Mouse (Mus musculus): Measurements from ENCODE around the gene Olfr62.

The Olfr62 gene

DNA sequence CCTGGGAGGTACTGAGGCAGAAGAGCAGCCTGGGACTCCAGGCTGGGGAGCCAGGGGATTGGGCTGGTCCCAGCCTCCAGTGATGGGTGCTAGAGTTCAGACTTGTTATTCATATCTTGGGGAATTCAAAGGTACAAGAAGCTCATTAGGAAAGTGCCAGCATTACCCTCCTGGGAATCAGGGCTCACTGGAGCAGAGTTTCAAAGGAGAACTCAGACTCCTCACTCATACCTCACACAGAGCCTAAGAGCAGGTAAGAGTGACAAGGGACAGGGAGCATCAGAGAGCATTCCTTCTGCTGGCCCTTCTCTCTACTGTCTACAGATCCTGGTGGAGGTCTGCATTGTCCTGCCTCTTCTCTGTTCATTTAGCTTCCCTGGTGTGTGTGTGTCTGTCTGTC is at the start of gene Olfr62:
TSS of gene Olfr62 (plus strand) at position 301 of the 400 bp plus-strand sequence.
- DNase-seq (ENCODE audit: low read depth, low spot score), result no peak

DNA sequence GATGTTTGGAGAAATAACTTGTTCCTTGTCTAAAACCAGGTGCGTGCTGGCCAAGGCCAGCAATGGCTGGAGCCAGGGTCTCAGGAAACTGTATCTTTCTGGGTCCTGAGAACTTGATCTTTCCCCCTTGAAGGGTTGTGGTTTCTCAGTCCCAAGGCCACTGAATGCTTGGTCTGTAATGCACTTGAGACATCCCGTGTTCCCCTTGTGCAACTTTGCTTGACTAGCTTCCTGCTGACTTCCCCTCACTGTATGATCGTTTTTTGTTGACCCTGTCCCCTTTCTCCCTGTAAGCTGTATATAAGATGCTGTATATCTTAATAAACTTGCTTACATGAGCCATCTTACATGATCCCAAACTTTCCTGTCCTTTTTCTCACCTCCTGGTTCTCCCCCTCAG is 48.9 kb upstream of the Olfr62 start:
- no peak for DNase-seq (ENCODE audit: low read depth, low spot score)

DNA sequence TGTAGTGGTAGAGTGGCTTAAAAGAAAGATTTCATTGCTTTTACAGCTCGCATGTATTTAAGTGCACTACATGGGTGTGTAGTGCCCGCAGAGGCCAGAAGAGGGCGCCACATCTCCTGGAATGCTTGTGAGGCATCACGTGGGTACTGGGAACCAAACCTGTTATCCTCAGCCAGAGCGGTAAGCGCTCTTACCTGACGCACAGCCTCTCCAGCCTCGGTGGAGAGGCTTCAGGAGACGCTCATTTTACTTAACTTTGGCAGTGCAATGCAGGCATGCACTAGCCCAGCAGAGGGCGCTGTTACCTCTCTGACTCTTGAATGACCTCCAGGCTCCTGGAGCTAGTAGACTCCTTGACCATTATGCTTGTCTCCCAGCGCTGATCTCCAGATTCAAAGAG is 46.1 kb upstream of the Olfr62 start:
- DNase-seq (ENCODE audit: low read depth, low spot score), result no peak

DNA sequence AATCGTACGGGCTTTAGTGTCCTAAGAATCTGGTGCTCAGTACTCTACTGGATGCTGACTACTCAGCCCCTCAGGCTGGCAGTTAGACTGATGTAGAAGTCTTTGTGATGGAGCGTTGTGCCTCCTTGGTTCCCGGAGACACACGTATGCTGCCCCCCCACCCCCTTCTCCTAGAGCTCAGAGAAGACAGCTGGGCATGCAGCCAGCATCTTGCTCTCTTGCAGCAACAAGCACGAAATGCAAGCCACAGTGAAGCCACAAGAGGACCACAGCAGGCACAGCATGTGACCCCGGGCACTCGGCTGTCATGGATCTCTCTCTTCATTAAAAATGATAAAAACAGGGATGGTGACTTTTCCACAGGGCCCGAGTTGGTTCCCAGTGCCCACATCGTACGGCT is 43.3 kb upstream of the Olfr62 start:
- no peak for DNase-seq (ENCODE audit: low read depth, low spot score)

DNA sequence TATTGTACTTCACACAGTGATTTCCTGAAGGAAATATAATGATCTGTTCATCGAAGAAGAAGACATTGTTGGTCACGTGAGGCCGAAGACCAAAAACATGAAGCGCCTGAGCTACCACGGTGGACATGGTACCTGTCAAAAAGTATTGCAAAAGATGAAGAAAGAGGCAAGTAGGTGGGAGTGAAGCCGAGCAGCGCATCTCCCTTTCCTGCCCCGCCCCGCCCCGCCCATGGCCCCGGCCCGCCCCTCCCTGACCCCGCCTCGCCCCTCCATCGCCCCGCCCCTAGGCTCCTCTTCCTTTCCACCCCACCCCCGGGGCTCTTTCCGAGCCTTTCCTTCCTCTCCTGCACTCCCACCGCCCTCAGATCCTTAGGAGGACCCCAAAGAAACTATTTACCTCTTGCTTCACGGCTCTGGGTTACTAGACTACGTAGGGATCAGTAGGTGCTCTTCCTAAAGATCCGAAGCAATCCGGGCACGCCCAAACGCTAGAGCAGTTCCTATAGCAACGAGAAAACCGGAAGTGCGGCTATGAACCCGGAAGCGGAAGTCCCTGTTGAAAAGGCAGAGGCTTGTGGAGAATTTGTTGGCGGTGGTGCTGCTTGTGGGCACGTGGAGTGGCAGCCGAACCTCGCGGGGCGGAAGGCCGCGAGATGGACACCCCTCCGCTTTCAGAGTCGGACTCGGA is 38.3 kb upstream of the Olfr62 start, which contains the start of the genes Cfap57 and Ebna1bp2:
TSS of gene Cfap57 (minus strand) at position 499 of the 688 bp plus-strand sequence.
TSS of gene Ebna1bp2 (plus strand) at position 521 of the 688 bp plus-strand sequence.
- peak; percentile 91 for DNase-seq (ENCODE audit: low read depth, low spot score)

DNA sequence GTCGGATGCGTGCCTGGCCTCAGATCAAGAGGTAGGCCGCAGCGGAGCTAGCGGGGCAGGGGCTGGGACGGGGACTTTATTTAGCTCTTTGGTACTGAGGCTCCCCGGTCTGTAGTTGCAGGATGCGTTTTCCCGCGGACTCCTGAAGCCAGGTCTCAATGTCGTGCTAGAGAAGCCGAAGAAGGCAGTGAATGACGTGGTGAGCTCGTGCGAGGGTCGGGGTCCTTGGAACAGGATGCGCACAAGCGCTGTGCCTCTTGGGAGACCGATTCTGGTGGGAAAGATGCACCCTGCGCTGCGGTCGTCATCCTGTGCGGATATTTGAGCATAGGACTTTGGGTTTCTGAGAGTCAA is 37.8 kb upstream of the Olfr62 start:
- DNase-seq (ENCODE audit: low read depth, low spot score), result no peak

DNA sequence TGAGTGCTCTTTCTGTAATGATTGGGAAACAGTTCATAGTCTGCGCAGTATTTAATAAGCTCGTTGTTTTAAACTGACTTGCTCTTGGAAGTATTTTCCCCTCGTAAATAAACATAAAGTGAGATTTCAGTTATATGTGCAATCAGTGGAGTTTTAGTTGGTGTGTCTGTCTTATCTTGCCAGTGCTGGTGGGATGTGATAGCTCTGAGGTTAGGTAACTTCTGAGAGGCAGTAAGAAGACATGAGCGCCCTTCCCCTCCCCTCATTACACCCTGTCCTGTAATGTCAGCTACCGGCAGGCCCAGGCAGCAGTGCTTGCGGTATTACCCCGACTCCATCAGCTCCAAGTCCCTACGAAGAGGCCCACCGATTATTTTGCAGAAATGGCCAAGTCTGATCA is 37.0 kb upstream of the Olfr62 start:
- no peak for DNase-seq (ENCODE audit: low read depth, low spot score)

DNA sequence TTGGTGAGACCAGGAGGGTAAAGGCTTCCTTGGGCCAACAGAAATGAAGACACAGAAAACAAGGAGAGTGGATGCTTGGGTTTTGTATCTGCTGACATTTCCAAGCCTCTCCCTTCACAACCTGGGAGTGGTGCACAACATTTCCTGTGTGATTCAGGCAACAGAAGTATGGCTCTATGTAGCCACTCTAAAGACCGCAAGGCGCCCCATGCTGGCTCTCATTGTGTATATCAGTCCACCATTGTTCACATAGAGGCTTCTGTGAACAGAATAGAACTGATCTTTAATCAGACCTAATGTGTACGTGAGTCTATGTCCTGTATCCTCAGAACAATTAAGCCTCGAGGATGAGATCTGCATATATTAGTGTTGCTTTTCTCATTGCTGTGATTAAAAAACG is 28.5 kb upstream of the Olfr62 start:
- DNase-seq (ENCODE audit: low read depth, low spot score), result no peak

DNA sequence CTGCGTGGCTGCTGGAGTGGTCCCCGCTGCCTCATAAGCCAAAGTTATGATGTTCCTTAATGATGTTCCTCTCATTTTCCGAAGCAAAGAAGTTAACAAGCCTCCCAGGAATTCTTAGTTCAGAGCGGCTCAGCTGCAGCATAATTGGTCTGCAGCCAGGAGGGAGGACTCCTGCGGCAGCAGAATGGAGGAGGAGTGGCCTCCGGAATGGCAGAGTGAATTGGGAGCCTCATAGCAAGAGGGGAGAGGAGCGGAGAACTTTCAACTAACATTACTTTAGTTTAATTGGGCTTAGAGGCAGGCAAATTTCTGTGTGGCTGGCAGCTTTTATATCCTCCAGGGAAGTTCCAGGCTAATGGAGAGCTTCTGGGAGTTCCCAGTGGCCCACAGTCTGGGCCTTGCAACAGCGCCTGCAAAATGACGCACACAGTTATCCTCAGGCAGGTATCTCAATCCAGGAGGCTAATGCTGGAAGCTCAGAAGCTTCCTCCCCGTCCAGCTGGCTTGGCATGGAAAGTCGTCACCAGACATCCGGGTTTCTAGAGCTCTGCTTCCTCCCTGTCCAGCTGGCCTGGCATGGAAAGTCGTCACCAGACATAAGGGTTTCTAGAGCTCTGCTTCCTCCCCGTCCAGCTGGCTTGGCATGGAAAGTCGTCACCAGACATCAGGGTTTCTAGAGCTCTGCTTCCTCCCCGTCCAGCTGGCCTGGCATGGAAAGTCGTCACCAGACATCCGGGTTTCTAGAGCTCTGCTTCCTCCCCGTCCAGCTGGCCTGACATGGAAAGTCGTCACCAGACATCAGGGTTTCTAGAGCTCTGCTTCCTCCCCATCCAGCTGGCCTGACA is 16.2 kb upstream of the Olfr62 start:
- DNase-seq (ENCODE audit: low read depth, low spot score), result no peak

DNA sequence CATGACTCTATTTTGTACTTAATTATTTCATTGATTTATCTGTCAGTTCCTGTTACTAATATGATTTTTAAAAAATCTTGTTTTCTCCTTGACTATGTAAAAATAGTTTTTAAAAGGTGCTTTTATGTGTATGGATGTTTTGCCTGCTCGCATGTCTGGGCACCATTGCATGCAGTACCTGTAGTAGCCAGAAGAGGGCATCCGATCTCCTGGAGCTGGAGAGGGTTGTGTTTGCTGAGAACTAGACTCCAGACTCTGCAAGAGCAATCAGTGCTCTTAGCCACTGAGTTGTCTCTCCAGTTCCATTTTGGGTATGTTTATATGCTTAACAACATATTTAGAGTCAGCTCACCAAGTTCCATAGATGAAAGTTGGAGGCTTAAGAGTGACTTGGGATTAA is 13.5 kb upstream of the Olfr62 start:
- no peak for DNase-seq (ENCODE audit: low read depth, low spot score)

DNA sequence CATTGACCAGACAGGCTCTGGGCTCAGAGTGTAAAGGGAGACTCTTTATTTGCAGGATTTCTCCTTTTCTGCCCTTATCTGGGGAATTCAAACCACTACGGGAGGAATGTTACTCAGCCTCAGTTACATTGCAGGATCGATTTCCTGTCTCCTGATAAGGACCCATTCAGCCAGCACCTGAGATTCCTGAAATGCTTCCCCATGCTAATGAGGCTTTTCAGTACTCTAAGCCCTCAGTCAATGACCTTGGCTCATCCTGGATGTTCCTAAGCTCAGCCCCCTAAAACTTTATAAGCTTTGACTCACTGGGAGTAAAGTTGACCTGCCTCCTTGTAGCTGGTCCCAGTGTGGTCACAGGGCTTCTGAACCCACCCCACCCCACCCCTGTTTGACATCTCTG is 28.3 kb downstream of the Olfr62 start:
- DNase-seq (ENCODE audit: low read depth, low spot score), result no peak

DNA sequence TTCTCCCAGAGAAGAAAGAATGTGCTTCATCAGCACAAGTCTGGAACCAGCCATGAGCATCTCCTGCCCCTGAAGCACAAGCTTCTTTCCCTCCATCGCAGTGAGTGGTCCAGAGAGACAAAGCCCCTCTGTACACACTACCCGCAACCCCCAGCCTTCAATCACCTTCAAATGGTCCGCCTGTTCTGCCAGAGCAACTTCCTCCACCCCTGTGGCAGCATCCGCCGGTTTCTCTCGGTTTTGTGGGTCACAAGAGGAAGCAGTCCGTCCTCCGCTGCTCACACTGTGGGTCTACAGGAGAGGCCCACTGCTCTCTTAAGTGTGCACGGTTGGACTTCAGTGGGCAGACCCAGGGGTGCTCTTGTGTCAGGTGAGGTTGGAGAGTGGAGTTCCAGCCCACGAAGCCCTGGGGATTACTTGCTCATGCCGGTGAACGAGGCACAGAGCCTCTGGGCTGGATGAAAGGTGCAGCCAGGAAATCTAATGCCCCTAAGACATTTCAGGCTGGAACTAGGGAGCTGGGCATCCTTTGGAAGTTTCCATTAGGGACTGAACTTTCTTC is 33.7 kb downstream of the Olfr62 start, which contains the start of gene Olfr1342:
TSS of gene Olfr1342 (minus strand) at position 345 of the 562 bp plus-strand sequence.
- no peak for DNase-seq (ENCODE audit: low read depth, low spot score)

DNA sequence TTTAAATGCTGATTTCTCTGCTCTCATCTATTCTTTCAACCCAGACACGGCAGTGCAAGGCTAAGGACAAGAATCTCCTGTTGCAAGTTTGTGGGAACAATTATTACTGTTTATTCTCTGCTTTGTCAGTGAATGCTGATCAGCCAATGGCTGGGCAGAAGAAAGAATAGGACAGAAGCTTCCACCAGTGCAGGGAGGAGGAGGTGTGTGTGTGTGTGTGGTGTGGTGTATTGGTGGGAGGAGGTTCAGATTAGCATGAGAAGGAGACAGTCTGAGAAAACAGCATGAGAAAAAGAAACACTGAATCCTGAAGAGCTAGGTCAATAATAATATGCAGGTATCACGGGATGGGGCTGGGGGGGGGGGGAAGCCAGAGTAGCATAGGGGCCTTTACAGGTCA is 35.1 kb downstream of the Olfr62 start:
- peak; percentile 9 for DNase-seq (ENCODE audit: low read depth, low spot score)

DNA sequence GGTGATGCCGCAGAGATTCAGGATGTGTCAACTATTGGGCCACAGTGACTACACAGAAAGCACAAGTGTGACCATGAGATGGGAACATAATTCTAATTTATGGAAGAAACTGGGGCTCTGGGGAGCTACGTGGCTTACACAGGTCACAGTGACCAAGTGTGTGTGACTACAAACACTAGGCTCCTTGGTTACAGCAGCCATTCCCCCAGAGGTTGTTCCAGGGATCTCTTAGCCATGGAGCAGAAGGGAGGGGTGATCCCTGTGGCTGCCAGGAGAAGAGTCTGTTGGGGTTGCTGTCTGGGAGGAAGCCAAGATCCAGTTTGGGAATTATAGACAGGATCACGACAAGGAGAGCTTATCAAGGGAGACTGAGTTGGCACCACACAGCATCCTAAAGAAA is 44.5 kb downstream of the Olfr62 start, which contains the start of gene Olfr1341:
TSS of gene Olfr1341 (plus strand) at position 301 of the 400 bp plus-strand sequence.
- DNase-seq (ENCODE audit: low read depth, low spot score), result no peak

DNA sequence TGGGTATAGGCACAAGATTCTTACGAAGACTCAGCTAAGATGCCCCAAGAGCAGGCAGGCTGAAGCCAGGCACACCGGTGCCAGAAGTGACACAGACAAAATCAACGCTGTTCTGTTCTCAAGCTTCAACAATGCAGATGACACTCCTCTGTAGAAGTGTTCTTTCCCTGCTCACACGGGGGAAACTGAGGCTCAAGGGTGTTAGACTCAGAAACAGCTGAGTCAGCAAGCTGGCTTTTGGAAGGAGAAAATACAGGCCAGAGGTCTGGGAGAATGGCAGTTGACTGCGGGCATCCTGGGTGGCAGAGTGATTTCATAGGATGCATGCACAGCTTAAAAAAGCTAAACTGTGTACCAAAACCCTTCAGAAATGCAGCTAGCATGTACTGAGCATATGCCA is 49.3 kb downstream of the Olfr62 start:
- no peak for DNase-seq (ENCODE audit: low read depth, low spot score)

DNA sequence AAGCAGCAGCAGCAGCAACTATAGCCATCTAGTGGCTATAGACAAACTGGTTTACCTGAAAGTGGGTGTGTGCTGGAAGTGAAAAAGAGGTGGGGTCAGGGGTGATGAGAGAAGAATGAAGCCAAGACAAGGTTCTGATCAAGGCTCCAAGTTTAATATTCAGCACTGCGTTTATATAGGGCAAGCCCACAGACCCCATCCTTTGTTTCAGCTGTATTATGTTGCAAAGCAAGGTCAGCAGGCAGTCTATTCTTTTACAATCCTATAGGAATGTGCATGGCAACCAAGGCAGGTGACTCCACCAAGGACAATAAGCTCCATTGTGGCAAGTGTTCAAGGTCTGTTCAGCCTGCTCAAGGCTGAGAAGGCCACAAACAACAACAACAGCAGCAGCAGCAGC is 52.9 kb downstream of the Olfr62 start:
- DNase-seq (ENCODE audit: low read depth, low spot score), result no peak

All from telencephalon, adult 2 months (tissue).